Mouse (Mus musculus) neural tube, embryonic 12.5 days (tissue): ENCODE results near the gene Zfp648. TPM values are rescaled to one million over a fixed set of nuclear protein-coding genes. Genes with fewer than 3 reads are reported as not detected.

Experiments used
- ATAC-seq: fragments of 200-750 bp; cut with Nextera tagmentation; 2 replicates; pipeline ENCODE4 v1.8.0; 2017; ENCODE audit warnings: low read depth, mild to moderate bottlenecking, moderate TSS enrichment, moderate library complexity; ENCODE audit not compliant: low FRiP score
- H3K27ac ChIP-seq: fragments of 300-500 bp; sonication (generic); 2 replicates; pipeline ENCODE4 v1.5.1; 2016
- H3K27me3 ChIP-seq: fragments of 300-500 bp; sonication (generic); replicated peaks from 2 replicates; pipeline ENCODE4 v1.6.1; 2016; ENCODE audit warnings: mild to moderate bottlenecking
- H3K36me3 ChIP-seq: fragments of 300-500 bp; sonication (generic); 2 replicates; pipeline ENCODE4 v1.6.1; 2016; ENCODE audit warnings: mild to moderate bottlenecking
- H3K4me1 ChIP-seq: fragments of 300-500 bp; sonication (generic); 2 replicates; pipeline ENCODE4 v1.6.1; 2016
- H3K4me2 ChIP-seq: fragments of 300-500 bp; sonication (generic); replicated peaks from 2 replicates; pipeline ENCODE4 v1.6.1; 2016; ENCODE audit warnings: mild to moderate bottlenecking
- H3K4me3 ChIP-seq: fragments of 300-500 bp; sonication (generic); 2 replicates; pipeline ENCODE4 v1.5.1; 2016
- H3K9ac ChIP-seq: fragments of 300-500 bp; sonication (generic); 2 replicates; pipeline ENCODE4 v1.6.1; 2016; ENCODE audit warnings: mild to moderate bottlenecking
- H3K9me3 ChIP-seq: fragments of 300-500 bp; sonication (generic); 2 replicates; pipeline ENCODE4 v1.6.1; 2016; ENCODE audit warnings: mild to moderate bottlenecking
- WGBS: fragments of 180-500 bp; shearing (Covaris S2); methylation state at CpG from one replicate; pipeline ENCODE4 v1.1.7; 2016; 5-methylcytosine and 5-hydroxymethylcytosine counted together
- polyA plus RNA-seq: library from polyadenylated mRNA; unstranded; fragments of >200 nt; fragmentation: Nextera tagmentation; extraction: Ambion mirVana; gene quantifications from 2 replicates; pipeline ENCODE4 v1.2.1, GENCODE M21; 2016

The Zfp648 gene
- polyA plus RNA-seq, 1 experiment from 2014 or later: 0.10 TPM

GRCm38 (mm10) chr1:154233033-154233432 lies 32.0 kb downstream of the Zfp648 start:
- no peaks in the 10 kb centered on the region for H3K4me1 ChIP-seq
- no peak for ATAC-seq
- no peak overlapping the region for H3K4me2 ChIP-seq
- no peaks in the 10 kb centered on the region for H3K36me3 ChIP-seq
- H3K9ac ChIP-seq: no peak overlapping the region
- no peak overlapping the region for H3K27ac ChIP-seq
- no peak overlapping the region for H3K4me3 ChIP-seq
- 78% methylated on average over 6 of the region's 6 CpGs for WGBS
- no peaks in the 10 kb centered on the region for H3K9me3 ChIP-seq
- no peaks in the 10 kb centered on the region for H3K27me3 ChIP-seq

- H3K4me1 ChIP-seq: no peaks in the 10 kb centered on the region
- WGBS: 91% methylated on average over 9 of the region's 9 CpGs
These were observed 33.8 kb downstream of the Zfp648 start for GRCm38 (mm10) chr1:154234814-154235213.

DNA sequence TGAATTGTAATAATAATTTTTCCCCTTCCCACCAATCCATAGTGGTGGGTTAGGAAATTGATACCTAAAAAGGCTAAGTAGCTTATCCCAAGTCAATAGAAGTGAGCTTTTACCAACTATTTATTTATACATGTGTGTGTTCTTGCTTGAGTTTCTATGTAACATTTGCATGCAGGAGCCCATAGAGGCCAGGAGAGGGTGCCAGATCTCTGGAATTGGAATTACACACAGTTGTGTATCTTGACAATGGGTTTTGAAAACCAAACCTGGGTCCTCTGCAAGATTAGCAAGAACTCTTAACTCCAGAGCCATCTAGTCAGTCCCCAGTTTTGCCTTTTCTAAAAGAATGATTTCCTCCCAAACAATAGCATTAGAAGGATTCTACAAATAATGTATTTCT lies 37.9 kb downstream of the Zfp648 start:
- Histone ChIP-seq H3K27me3 (no peaks in the 10 kb centered on the region), H3K9ac (no peak overlapping the region), H3K4me2 (no peak overlapping the region), H3K4me3 (no peak overlapping the region), H3K4me1 (no peaks in the 10 kb centered on the region), H3K9me3 (no peaks in the 10 kb centered on the region), H3K27ac (no peak overlapping the region), H3K36me3 (no peaks in the 10 kb centered on the region)
- ATAC-seq: no peak

More at GRCm38 (mm10) chr1:154234814-154235213, 33.8 kb downstream of the Zfp648 start:
- Histone ChIP-seq H3K4me2 (no peak overlapping the region), H3K27me3 (no peaks in the 10 kb centered on the region), H3K36me3 (no peaks in the 10 kb centered on the region), H3K27ac (no peak overlapping the region), H3K9ac (no peak overlapping the region), H3K4me3 (no peak overlapping the region), H3K9me3 (no peaks in the 10 kb centered on the region)
- no peak for ATAC-seq

DNA sequence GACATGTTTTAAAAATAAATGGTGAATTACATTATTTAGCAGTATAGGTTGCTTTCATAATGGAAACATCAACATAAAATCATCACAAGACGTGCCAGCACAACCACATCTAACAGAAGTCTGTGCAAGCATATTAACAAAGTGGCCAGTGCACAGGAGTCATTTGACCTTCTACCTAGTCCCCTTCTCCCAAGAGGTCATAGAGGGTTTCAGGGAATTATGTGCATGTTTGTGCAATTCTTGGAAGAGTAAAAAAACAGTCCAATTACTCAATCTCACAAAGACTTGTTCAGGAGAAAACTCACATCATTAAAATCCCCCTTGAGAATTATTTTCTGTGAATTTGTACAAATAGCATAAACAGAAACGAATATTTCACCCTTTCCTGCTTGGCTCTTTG lies 50.2 kb downstream of the Zfp648 start:
- Histone ChIP-seq H3K27me3 (no peaks in the 10 kb centered on the region), H3K9me3 (no peaks in the 10 kb centered on the region), H3K4me3 (no peak overlapping the region), H3K9ac (no peak overlapping the region), H3K36me3 (no peaks in the 10 kb centered on the region), H3K4me1 (no peaks in the 10 kb centered on the region), H3K4me2 (no peak overlapping the region), H3K27ac (no peak overlapping the region)
- ATAC-seq: no peak
- WGBS: 83% methylated on average over 2 of the region's 2 CpGs

GRCm38 (mm10) chr1:154252739-154253138 lies 51.8 kb downstream of the Zfp648 start:
- no peak overlapping the region for H3K27ac ChIP-seq

More at GRCm38 (mm10) chr1:154252739-154253138, 51.8 kb downstream of the Zfp648 start:
- WGBS: 62% methylated on average over 5 of the region's 5 CpGs
- Histone ChIP-seq H3K27me3 (no peaks in the 10 kb centered on the region), H3K9me3 (no peaks in the 10 kb centered on the region), H3K9ac (no peak overlapping the region), H3K4me3 (no peak overlapping the region), H3K4me1 (no peaks in the 10 kb centered on the region), H3K4me2 (no peak overlapping the region), H3K36me3 (no peaks in the 10 kb centered on the region)
- ATAC-seq: no peak
